Mouse (Mus musculus) midbrain, embryonic 14.5 days (tissue): ENCODE data around the gene Pcyox1. TPM values are rescaled to one million over a fixed set of nuclear protein-coding genes. Genes with fewer than 3 reads are reported as not detected.

ENCODE experiments used
- ATAC-seq: fragments of 200-750 bp; cut with Nextera tagmentation; 2 replicates; pipeline ENCODE4 v1.8.0; 2017; ENCODE audit warnings: moderate number of reproducible peaks, moderate library complexity; ENCODE audit not compliant: low FRiP score, low TSS enrichment
- DNase-seq: peaks from one replicate; pipeline ENCODE4 v3.0.0-alpha.2; 2015
- H3K27ac ChIP-seq: fragments of 300-500 bp; sonication (generic); replicated peaks from 2 replicates; pipeline ENCODE4 v1.5.1; 2014; ENCODE audit warnings: mild to moderate bottlenecking, low read depth, low read length, moderate library complexity
- H3K27me3 ChIP-seq: fragments of 300-500 bp; sonication (generic); 2 replicates; pipeline ENCODE4 v1.6.1; 2014; ENCODE audit warnings: low read length, control low read depth, mixed read lengths; ENCODE audit not compliant: control insufficient read depth, insufficient read depth
- H3K36me3 ChIP-seq: fragments of 300-500 bp; sonication (generic); 2 replicates; pipeline ENCODE4 v1.6.1; 2014; ENCODE audit warnings: low read length, control low read depth; ENCODE audit not compliant: control insufficient read depth, insufficient read depth
- H3K4me1 ChIP-seq: fragments of 300-500 bp; sonication (generic); 2 replicates; pipeline ENCODE4 v1.6.1; 2014; ENCODE audit warnings: mild to moderate bottlenecking, antibody characterized with exemption, low read length, control low read depth; ENCODE audit not compliant: control insufficient read depth, insufficient read depth
- H3K4me2 ChIP-seq: fragments of 300-500 bp; sonication (generic); 2 replicates; pipeline ENCODE4 v1.6.1; 2014; ENCODE audit warnings: mild to moderate bottlenecking, low read length, moderate library complexity
- H3K4me3 ChIP-seq: fragments of 300-500 bp; sonication (generic); replicated peaks from 2 replicates; pipeline ENCODE4 v1.5.1; 2014; ENCODE audit warnings: low read depth, low read length
- H3K9ac ChIP-seq: fragments of 300-500 bp; sonication (generic); replicated peaks from 2 replicates; pipeline ENCODE4 v1.6.1; 2014; ENCODE audit warnings: mild to moderate bottlenecking, low read length, moderate library complexity
- H3K9me3 ChIP-seq: fragments of 300-500 bp; sonication (generic); 2 replicates; pipeline ENCODE4 v1.6.1; 2016; ENCODE audit warnings: low read length, control low read depth, mixed read lengths; ENCODE audit not compliant: control insufficient read depth
- WGBS: fragments of 180-500 bp; shearing (Covaris S2); extraction: QIAGEN DNeasy Blood & Tissue Kit; methylation state at CpG from one replicate; pipeline ENCODE4 v1.1.7; 2014; 5-methylcytosine and 5-hydroxymethylcytosine counted together
- polyA plus RNA-seq: library from polyadenylated mRNA; unstranded; fragments of >200 nt; fragmentation: Nextera tagmentation; extraction: Ambion mirVana; gene quantifications from 2 replicates; pipeline ENCODE4 v1.2.1, GENCODE M21; 2014

Pcyox1 gene
- 68.7 and 109 TPM in 2 replicates for polyA plus RNA-seq

DNA sequence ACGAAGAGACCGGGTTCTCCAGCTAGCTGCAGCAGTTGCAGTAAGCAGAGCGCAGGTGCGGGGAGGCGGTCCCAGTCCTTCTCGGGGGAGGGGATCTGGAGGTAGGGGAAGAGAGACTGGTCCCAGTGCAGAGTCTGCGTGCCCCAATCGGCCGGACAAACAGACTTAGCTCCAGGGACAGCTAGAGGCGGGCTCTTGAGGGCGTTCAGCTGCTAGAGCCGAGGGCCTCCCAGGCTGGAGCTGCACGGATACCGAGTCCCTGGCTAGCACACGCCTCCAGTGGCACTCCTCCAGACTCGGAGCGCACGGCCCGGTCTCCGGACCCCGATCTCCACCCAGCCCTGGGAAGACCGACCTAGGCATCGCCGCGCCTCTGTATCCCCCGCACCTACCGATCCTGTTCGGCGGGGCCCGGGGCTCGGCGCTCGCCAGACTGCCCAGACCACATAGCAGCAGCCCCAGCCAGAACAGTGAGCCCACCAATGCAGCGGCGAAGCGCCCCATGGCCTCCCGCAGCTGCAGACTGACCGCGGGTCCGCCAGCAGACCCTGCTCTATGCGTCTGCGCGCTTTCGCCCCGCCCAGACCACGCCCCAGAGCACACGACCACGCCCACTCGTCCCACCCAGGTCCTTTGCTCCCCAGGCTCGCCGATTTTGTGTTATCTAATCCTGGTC, at the start of gene Pcyox1:
Gene Pcyox1, minus strand, starts transcription at position 574 of the 676 bp plus-strand sequence.
- WGBS, result under 1% methylated on average over 51 of the region's 51 CpGs
- Histone ChIP-seq H3K27ac (peak within 1 kb of the TSS; percentile 92), H3K9me3 (no peaks in the 10 kb centered on the region), H3K36me3 (peaks cover 21% of the 10 kb centered on the region), H3K4me2 (peak within 1 kb of the TSS; percentile 81), H3K4me3 (peak within 1 kb of the TSS; percentile 94), H3K9ac (peak within 1 kb of the TSS; percentile 90), H3K27me3 (peaks cover 7% of the 10 kb centered on the region; the same call in 1 of the 2 replicates), H3K4me1 (peaks cover 28% of the 10 kb centered on the region)
- ATAC-seq, result peak; percentile 95
- peak; percentile 92 for DNase-seq

DNA sequence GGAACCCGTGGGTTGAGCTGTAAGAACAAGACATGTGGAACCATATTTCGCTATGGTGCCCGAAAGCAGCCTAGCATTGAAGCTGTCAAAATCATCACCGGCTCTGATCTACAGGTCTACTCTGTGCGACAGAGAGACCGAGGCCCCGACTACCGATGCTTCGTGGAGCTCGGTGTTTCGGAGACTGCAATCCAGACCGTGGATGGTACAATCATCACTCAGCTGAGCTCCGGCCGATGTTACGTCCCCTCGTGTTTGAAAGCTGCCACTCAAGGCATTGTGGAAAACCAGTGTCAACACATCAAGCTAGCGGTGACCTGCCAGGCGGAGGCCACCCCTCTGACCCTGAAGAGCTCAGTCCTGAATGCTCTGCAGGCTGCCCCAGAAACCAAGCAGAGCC, 48.6 kb upstream of the Pcyox1 start:
- Histone ChIP-seq H3K27ac (no peak overlapping the region), H3K36me3 (peaks cover 59% of the 10 kb centered on the region), H3K4me1 (no peaks in the 10 kb centered on the region), H3K4me2 (no peak overlapping the region), H3K4me3 (no peak overlapping the region), H3K9me3 (no peaks in the 10 kb centered on the region), H3K9ac (no peak overlapping the region), H3K27me3 (no peaks in the 10 kb centered on the region)
- no peak for DNase-seq
- WGBS, result 95% methylated on average over 18 of the region's 18 CpGs
- no peak for ATAC-seq

GRCm38 (mm10) chr6:86441571-86441970, 44.6 kb upstream of the Pcyox1 start:
- peaks cover 6% of the 10 kb centered on the region for H3K4me1 ChIP-seq
- WGBS, result 96% methylated on average over 10 of the region's 10 CpGs
- H3K27ac ChIP-seq, result no peak overlapping the region
- ATAC-seq, result no peak
- peaks cover 33% of the 10 kb centered on the region for H3K36me3 ChIP-seq
- no peaks in the 10 kb centered on the region for H3K27me3 ChIP-seq
- no peak for DNase-seq
- no peaks in the 10 kb centered on the region for H3K9me3 ChIP-seq
- no peak overlapping the region for H3K4me3 ChIP-seq
- no peak overlapping the region for H3K9ac ChIP-seq
- H3K4me2 ChIP-seq, result no peak overlapping the region

GRCm38 (mm10) chr6:86439531-86439930, 42.6 kb upstream of the Pcyox1 start:
- H3K9ac ChIP-seq, result peak overlapping the region; percentile 74
- H3K9me3 ChIP-seq, result no peaks in the 10 kb centered on the region
- H3K36me3 ChIP-seq, result peaks cover 37% of the 10 kb centered on the region
- H3K4me3 ChIP-seq, result peak overlapping the region; percentile 80
- peak overlapping the region; percentile 85 for H3K4me2 ChIP-seq
- ATAC-seq (no peak), DNase-seq (no peak)
- H3K4me1 ChIP-seq, result peaks cover 6% of the 10 kb centered on the region
- no peak overlapping the region for H3K27ac ChIP-seq
- WGBS, result 93% methylated on average over 1 of the region's 1 CpGs
- no peaks in the 10 kb centered on the region for H3K27me3 ChIP-seq

- H3K27me3 ChIP-seq, result no peaks in the 10 kb centered on the region
- H3K36me3 ChIP-seq, result peaks cover 37% of the 10 kb centered on the region
- 6% methylated on average over 13 of the region's 13 CpGs for WGBS
- H3K9me3 ChIP-seq, result no peaks in the 10 kb centered on the region
- peaks cover 6% of the 10 kb centered on the region for H3K4me1 ChIP-seq
- peak overlapping the region; percentile 74 for H3K9ac ChIP-seq
- H3K4me2 ChIP-seq, result peak overlapping the region; percentile 85
- H3K4me3 ChIP-seq, result peak overlapping the region; percentile 80
- H3K27ac ChIP-seq, result peak overlapping the region; percentile 88
- ATAC-seq (no peak), DNase-seq (no peak)
These were observed 42.2 kb upstream of the Pcyox1 start for GRCm38 (mm10) chr6:86439119-86439496.

GRCm38 (mm10) chr6:86438272-86439118, 41.5 kb upstream of the Pcyox1 start, which contains the start of gene C87436:
C87436 (plus strand) TSS chr6:86438374.
- peak within 1 kb of the TSS; percentile 74 for H3K9ac ChIP-seq
- WGBS, result under 1% methylated on average over 59 of the region's 59 CpGs
- peaks cover 6% of the 10 kb centered on the region for H3K4me1 ChIP-seq
- peak within 1 kb of the TSS; percentile 85 for H3K4me2 ChIP-seq
- peak within 1 kb of the TSS; percentile 88 for H3K27ac ChIP-seq
- DNase-seq, result peak; percentile 96
- no peaks in the 10 kb centered on the region for H3K27me3 ChIP-seq
- peak within 1 kb of the TSS; percentile 80 for H3K4me3 ChIP-seq
- no peaks in the 10 kb centered on the region for H3K9me3 ChIP-seq
- ATAC-seq, result peak; percentile 94
- H3K36me3 ChIP-seq, result peaks cover 37% of the 10 kb centered on the region

GRCm38 (mm10) chr6:86437711-86438110, 40.8 kb upstream of the Pcyox1 start:
- H3K36me3 ChIP-seq, result peaks cover 42% of the 10 kb centered on the region
- H3K27ac ChIP-seq, result peak overlapping the region; percentile 79
- H3K4me1 ChIP-seq, result peaks cover 6% of the 10 kb centered on the region
- no peaks in the 10 kb centered on the region for H3K27me3 ChIP-seq
- DNase-seq (peak; percentile 62), ATAC-seq (peak; percentile 21; the same call in 1 of the 2 replicates)
- peak overlapping the region; percentile 85 for H3K4me2 ChIP-seq
- H3K9ac ChIP-seq, result peak overlapping the region; percentile 74
- 4% methylated on average over 14 of the region's 14 CpGs for WGBS
- no peaks in the 10 kb centered on the region for H3K9me3 ChIP-seq
- peak overlapping the region; percentile 80 for H3K4me3 ChIP-seq

- DNase-seq (no peak), ATAC-seq (no peak)
- no peak overlapping the region for H3K4me2 ChIP-seq
- WGBS, result 97% methylated on average over 1 of the region's 1 CpGs
- peaks cover 74% of the 10 kb centered on the region for H3K36me3 ChIP-seq
- H3K9me3 ChIP-seq, result no peaks in the 10 kb centered on the region
- H3K4me3 ChIP-seq, result no peak overlapping the region
- H3K9ac ChIP-seq, result no peak overlapping the region
- H3K27ac ChIP-seq, result no peak overlapping the region
- no peaks in the 10 kb centered on the region for H3K27me3 ChIP-seq
- H3K4me1 ChIP-seq, result no peaks in the 10 kb centered on the region
These were observed 36.7 kb upstream of the Pcyox1 start for GRCm38 (mm10) chr6:86433696-86434095.
